Mouse (Mus musculus): ENCODE measurements around the gene Rasgrf1. TPM values are rescaled to one million over a fixed set of nuclear protein-coding genes. Genes with fewer than 3 reads are reported as not detected.

The Rasgrf1 gene
- polyA plus RNA-seq (2016; fragmentation: Nextera tagmentation; extraction: Ambion mirVana) = 0.84 and 0.90 TPM in 2 replicates

DNA sequence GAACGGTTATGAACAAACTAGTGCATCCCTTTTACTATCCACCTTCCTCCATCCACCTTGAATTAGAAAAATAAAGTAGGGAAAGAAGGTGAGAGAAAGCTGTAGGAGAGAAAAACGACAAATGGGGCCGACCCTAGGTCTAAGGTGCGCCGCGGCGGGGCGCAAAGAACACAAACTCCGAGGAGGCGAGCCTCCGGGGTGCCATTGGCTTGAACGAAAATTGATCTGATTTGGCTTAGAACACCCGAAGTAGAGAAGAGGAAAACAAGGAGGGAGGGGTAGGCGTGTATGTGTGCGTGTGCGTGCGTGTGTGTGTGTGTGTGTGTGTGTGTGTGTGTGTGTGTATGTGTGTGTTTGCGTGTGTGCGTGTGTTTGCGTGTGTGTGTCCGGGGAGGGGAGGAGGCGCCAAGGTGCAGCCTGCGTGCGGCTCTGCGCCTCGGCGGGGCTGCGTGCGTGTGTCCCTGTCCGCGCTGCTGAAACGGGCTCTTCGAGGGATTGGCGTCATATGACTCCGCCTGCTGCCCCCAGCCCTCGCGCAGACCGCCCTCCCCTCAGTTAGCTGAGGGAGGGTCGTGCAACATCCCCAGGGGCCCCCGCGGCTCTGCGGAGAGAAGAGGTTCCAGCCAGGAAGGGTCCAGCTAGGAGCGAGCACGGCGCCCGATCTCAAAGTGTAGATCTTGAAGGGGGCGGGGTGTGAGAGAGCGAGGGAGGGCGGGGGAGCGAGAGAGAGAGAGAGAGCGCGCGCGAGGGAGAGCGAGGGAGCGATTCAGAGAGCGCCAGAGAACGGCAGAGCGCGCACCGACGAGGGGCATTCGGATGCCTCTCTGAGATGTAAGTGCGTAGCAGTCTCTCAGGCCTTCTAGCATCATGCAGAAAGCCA is at the start of gene Rasgrf1:
Rasgrf1 (plus strand) TSS at position 778 of the 880 bp plus-strand sequence.
- H3K9ac ChIP-seq = peak within 1 kb of the TSS; percentile 53; the same call in 1 of the 2 replicates
- WGBS = under 1% methylated on average over 61 of the region's 64 CpGs
- no peaks in the 10 kb centered on the region for H3K9me3 ChIP-seq (replicated peaks)
- H3K27ac ChIP-seq = no peak within 1 kb of the TSS
- H3K4me3 ChIP-seq = peak within 1 kb of the TSS; percentile 51
- no peaks in the 10 kb centered on the region for H3K36me3 ChIP-seq
- H3K4me1 ChIP-seq = peaks cover 26% of the 10 kb centered on the region
- peak within 1 kb of the TSS; percentile 88 for H3K4me2 ChIP-seq (replicated peaks)
- peak; percentile 74 for ATAC-seq (ENCODE audit: low FRiP score)
- H3K27me3 ChIP-seq = peaks cover 90% of the 10 kb centered on the region

DNA sequence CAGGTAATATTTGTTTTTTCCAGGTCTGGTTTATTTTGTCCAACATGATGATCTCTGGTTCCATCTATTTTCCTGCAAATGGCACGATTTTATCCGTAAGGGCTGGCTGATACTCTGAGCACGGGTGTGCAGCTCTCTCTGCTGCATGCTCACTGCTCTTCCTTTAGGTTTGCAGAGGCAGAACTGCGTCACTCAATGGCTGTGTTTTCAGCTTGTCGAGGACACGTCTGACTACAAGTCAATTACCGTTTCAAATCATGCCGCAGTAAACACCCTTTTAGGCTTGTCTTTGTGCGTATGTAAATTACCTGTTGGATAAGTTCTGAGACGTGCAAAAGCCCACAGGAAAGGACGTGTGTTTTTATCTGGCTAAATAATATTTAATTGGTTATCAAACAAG is 49.6 kb upstream of the Rasgrf1 start:
- no peak overlapping the region for H3K4me2 ChIP-seq (replicated peaks)
- no peak overlapping the region for H3K4me3 ChIP-seq
- no peaks in the 10 kb centered on the region for H3K36me3 ChIP-seq
- ATAC-seq (ENCODE audit: low FRiP score) = no peak
- H3K27me3 ChIP-seq = no peaks in the 10 kb centered on the region
- no peaks in the 10 kb centered on the region for H3K4me1 ChIP-seq
- H3K9me3 ChIP-seq (replicated peaks) = no peaks in the 10 kb centered on the region
- WGBS = 51% methylated on average over 11 of the region's 11 CpGs
- H3K9ac ChIP-seq = no peak overlapping the region
- no peak overlapping the region for H3K27ac ChIP-seq

DNA sequence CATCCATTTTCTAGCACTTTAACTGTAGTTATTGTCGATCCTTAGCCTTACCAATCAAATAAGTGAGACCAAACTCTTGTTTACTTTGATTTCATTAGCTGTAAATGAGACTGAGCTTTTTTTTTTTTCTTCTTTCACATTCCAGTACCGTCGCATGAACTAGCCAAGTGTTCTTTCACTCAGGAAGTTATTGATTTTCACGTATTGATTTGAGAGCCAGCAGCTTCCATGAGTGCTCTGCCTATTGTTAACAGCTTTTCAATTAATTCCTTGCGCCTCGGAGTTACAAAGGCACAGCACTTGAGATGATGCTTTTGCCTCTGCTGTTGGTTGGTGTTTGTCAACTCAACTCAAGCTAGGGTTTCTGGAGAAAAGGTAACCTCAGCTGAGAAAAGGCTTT is 49.1 kb upstream of the Rasgrf1 start:
- no peaks in the 10 kb centered on the region for H3K9me3 ChIP-seq (replicated peaks)
- H3K36me3 ChIP-seq = no peaks in the 10 kb centered on the region
- no peak overlapping the region for H3K9ac ChIP-seq
- no peak overlapping the region for H3K27ac ChIP-seq
- H3K4me1 ChIP-seq = no peaks in the 10 kb centered on the region
- WGBS = 54% methylated on average over 6 of the region's 6 CpGs
- ATAC-seq (ENCODE audit: low FRiP score) = no peak
- no peaks in the 10 kb centered on the region for H3K27me3 ChIP-seq
- no peak overlapping the region for H3K4me2 ChIP-seq (replicated peaks)
- no peak overlapping the region for H3K4me3 ChIP-seq

DNA sequence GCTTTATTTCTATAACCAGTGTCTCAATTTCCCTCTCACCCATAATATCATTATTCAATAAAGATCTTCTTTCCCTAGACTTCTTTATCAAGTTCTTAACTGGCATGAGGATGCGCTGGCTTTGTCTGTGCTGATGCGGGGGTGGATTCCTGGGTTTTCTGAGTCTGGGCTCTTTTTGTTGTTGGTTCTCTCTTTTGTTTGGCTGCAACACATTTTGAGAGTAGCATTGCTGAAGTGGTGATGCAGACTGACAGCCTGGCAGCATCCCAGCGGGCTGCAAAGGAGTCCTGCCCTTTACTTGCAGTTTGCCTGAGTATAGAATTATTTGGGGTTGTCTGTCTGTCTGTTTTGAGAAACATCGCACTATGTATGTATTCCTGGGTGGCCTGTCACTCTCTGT is 42.6 kb upstream of the Rasgrf1 start:
- Histone ChIP-seq H3K9me3 (replicated peaks) (no peaks in the 10 kb centered on the region), H3K36me3 (no peaks in the 10 kb centered on the region), H3K4me2 (replicated peaks) (no peak overlapping the region), H3K9ac (no peak overlapping the region), H3K27ac (no peak overlapping the region), H3K27me3 (peaks cover 55% of the 10 kb centered on the region), H3K4me3 (no peak overlapping the region), H3K4me1 (peaks cover 5% of the 10 kb centered on the region; the same call in 1 of the 2 replicates)
- 28% methylated on average over 4 of the region's 4 CpGs for WGBS
- no peak for ATAC-seq (ENCODE audit: low FRiP score)

DNA sequence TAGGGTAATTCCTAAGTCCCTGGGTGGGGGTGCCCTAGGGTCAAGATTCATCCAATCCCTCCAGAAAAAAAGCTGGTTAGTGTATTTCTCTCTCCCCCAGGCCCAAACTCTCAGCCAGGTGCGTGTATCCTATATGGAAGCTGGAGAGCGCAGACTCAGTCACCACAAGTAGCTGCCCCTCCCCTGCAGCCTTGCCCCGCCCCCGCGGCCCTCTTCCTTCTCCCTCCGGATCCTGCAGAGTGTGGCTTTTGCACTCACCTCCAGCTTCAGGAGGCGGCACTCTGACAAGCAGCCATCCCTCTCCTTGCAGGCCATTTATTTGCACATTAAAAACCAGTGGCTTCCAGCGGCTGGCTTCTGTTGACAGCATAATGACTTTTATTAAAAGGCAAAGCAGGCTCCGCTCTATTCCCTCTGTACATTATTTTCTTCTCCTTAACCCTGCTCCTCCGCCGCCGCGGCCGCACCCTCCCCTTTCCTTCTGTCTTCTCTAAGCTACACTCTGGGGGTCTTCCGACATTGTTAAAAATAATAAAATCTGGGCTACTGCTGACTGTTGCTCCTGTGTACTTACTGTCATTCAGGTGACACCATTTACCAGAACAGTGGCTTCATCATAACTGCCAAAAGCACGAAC is 41.5 kb upstream of the Rasgrf1 start:
- H3K27me3 ChIP-seq = peaks cover 64% of the 10 kb centered on the region

DNA sequence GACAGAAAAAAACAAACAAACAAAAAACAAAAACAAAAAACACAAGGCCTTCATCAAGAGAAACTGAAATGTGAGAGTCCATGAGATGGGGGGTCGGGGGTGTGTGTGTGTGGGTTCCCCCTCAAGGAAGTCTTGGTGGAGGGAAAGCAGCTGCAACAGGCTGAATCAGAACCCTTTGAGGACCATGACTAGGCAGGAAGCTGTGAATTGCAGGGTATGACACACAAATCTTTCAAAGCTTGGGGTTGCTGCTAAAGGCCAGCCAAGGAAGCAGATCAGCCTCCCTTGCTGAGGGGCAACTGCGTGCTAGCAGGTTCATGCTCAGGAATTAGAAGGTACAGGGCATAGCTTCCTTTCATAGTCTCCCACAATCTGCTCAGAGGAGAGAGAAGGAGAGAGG is 40.1 kb upstream of the Rasgrf1 start:
- no peaks in the 10 kb centered on the region for H3K9me3 ChIP-seq (replicated peaks)
- ATAC-seq (ENCODE audit: low FRiP score) = no peak
- no peak overlapping the region for H3K4me2 ChIP-seq (replicated peaks)
- 16% methylated on average over 2 of the region's 2 CpGs for WGBS
- peaks cover 77% of the 10 kb centered on the region for H3K27me3 ChIP-seq
- H3K9ac ChIP-seq = no peak overlapping the region
- H3K4me3 ChIP-seq = no peak overlapping the region
- no peaks in the 10 kb centered on the region for H3K36me3 ChIP-seq
- H3K27ac ChIP-seq = no peak overlapping the region
- H3K4me1 ChIP-seq = peaks cover 5% of the 10 kb centered on the region; the same call in 1 of the 2 replicates

More for the DNA sequence above, 41.5 kb upstream of the Rasgrf1 start:
- Histone ChIP-seq H3K9ac (0 out of 2 replicates have a peak overlapping the region, but pooled peaks have one; percentile 23), H3K4me1 (peaks cover 5% of the 10 kb centered on the region; the same call in 1 of the 2 replicates), H3K9me3 (replicated peaks) (no peaks in the 10 kb centered on the region), H3K27ac (no peak overlapping the region), H3K4me2 (replicated peaks) (peak overlapping the region; percentile 39), H3K4me3 (peak overlapping the region; percentile 10; the same call in 1 of the 2 replicates), H3K36me3 (no peaks in the 10 kb centered on the region)
- ATAC-seq (ENCODE audit: low FRiP score) = peak; percentile 49; the same call in 1 of the 2 replicates
- WGBS = 1% methylated on average over 16 of the region's 16 CpGs

DNA sequence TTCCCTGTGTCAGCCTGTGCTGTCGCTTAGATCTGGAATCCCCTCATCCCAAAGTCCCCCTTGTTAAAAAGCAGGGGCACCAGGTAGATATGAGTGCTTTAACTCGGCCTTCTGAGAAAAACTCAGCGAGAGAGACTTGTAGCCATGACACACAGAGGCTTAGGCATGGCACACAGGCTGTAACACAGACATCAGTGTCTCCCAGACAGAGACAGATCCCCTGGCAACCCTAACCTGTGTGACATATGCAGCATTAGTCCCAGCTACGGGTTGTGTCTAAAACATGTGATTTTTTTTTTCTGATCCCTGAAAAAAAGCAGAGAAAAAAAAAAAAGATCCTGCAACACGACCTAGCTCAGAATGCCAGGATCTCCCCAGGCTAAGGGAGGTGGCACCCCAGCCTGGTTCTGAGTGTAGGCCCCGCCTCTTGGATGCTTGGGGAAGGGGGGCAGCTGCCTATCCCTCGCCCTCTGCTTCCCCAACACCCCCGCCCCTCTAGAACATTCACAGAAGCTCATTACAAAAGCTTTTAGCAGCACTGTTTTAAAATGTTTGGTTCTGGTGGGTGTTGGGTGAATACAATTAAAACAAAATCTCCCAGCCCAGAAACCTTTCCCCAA is 39.1 kb upstream of the Rasgrf1 start:
- Histone ChIP-seq H3K9ac (no peak overlapping the region), H3K9me3 (replicated peaks) (no peaks in the 10 kb centered on the region), H3K27me3 (peaks cover 86% of the 10 kb centered on the region), H3K4me1 (peaks cover 5% of the 10 kb centered on the region; the same call in 1 of the 2 replicates), H3K4me2 (replicated peaks) (no peak overlapping the region), H3K36me3 (no peaks in the 10 kb centered on the region), H3K4me3 (no peak overlapping the region), H3K27ac (no peak overlapping the region)
- WGBS = 7% methylated on average over 8 of the region's 8 CpGs
- ATAC-seq (ENCODE audit: low FRiP score) = no peak

DNA sequence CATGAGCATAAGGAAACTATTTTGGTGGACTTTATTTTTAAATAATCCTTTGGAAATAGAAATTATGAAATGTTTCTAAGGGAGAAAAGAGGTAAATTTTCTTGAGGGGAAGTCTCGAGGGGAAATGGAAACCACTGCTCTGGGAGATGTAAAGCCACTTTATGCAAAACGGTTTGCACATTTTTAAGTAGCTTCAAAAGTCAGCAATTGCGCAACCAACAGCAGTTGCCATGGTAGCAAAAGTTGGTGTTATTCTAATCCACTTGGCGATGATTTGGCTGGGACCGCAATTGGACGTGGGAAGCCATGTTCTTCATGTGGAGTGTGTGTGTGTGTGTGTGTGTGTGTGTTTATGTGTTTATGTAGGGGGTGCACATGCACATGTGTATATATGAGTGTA is 37.6 kb upstream of the Rasgrf1 start:
- 74% methylated on average over 6 of the region's 6 CpGs for WGBS
- Histone ChIP-seq H3K27me3 (peaks cover 85% of the 10 kb centered on the region), H3K4me2 (replicated peaks) (no peak overlapping the region), H3K4me3 (no peak overlapping the region), H3K9ac (no peak overlapping the region), H3K27ac (no peak overlapping the region), H3K36me3 (no peaks in the 10 kb centered on the region), H3K4me1 (peaks cover 5% of the 10 kb centered on the region; the same call in 1 of the 2 replicates), H3K9me3 (replicated peaks) (no peaks in the 10 kb centered on the region)
- ATAC-seq (ENCODE audit: low FRiP score) = no peak

DNA sequence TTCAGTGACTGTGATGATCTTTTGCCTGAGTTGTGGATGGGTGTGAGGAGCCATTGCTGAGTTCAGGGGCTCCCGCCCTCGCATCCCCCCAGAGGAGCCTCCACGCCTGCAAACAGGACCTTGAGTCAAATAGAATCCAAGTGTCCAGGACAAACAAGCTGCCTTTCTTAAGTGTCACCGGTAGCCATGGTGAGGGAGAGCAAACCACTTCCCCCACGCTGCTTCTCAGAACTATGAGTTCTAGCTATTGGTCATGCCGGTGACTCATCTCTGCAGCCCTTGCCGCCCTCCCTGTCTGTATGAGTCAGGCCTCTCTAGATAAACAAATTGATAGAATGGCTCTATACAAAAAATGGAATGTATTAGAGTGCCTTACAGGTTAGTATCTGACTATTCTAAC is 35.3 kb upstream of the Rasgrf1 start:
- H3K4me2 ChIP-seq (replicated peaks) = no peak overlapping the region
- H3K9ac ChIP-seq = no peak overlapping the region
- WGBS = 53% methylated on average over 7 of the region's 7 CpGs
- no peak overlapping the region for H3K4me3 ChIP-seq
- H3K27me3 ChIP-seq = peaks cover 73% of the 10 kb centered on the region
- H3K9me3 ChIP-seq (replicated peaks) = peaks cover 2% of the 10 kb centered on the region; the same call in 1 of the 2 replicates
- no peak for ATAC-seq (ENCODE audit: low FRiP score)
- no peaks in the 10 kb centered on the region for H3K4me1 ChIP-seq
- no peak overlapping the region for H3K27ac ChIP-seq
- H3K36me3 ChIP-seq = no peaks in the 10 kb centered on the region

DNA sequence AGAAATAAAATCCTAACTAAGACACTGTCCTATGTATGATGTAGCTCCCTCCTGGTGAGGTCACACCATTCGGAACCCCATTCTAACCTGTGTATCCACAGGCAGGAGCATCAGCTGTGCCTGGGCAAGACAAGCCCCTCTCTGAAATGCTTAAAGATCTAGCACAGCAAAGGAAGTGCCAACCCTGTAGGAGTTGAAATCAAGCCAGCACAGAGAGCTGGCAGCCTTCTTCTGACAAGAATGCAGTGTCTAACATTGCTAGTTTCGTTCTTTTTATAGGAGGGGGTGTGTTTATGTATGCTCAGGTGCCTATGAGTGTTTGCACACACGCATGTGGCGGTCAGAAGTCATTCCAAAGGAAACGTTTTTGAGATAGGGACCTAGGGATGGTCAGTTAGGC is 34.2 kb upstream of the Rasgrf1 start:
- Histone ChIP-seq H3K4me3 (no peak overlapping the region), H3K27ac (no peak overlapping the region), H3K4me1 (peaks cover 3% of the 10 kb centered on the region; the same call in 1 of the 2 replicates), H3K4me2 (replicated peaks) (no peak overlapping the region), H3K27me3 (peaks cover 72% of the 10 kb centered on the region), H3K9me3 (replicated peaks) (peaks cover 9% of the 10 kb centered on the region), H3K9ac (no peak overlapping the region), H3K36me3 (no peaks in the 10 kb centered on the region)
- WGBS = 56% methylated on average over 5 of the region's 5 CpGs
- no peak for ATAC-seq (ENCODE audit: low FRiP score)

DNA sequence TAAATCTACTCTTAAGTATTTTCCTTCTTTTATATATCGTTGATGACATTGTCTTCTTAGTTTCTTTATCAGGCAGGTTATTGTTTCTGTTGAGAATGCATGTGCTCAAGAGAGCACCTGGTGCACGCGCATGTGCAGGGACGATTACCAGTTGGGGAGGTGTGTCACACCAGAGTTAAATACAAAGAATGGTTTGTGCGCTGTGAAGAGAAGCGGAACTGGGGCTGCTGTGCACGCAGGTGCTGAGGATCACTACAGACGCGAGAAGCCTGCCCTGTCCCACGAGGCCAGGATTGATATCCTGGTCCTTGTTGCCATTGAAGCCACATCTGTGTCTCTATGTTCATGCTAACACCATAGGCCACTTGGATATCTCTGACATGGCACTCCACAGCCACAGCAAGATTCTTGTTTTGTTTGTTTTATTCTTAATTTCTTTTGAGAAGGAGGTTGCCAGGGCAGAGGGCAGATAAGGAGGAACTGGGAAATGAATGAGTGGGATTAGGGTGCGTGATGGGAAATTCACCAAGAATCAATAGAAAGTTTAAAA is 31.2 kb upstream of the Rasgrf1 start:
- H3K27me3 ChIP-seq = peaks cover 61% of the 10 kb centered on the region
- no peak for ATAC-seq (ENCODE audit: low FRiP score)
- no peak overlapping the region for H3K4me2 ChIP-seq (replicated peaks)
- no peak overlapping the region for H3K27ac ChIP-seq
- no peak overlapping the region for H3K9ac ChIP-seq
- H3K4me3 ChIP-seq = no peak overlapping the region
- H3K4me1 ChIP-seq = peaks cover 3% of the 10 kb centered on the region; the same call in 1 of the 2 replicates
- peaks cover 15% of the 10 kb centered on the region for H3K9me3 ChIP-seq (replicated peaks)
- WGBS = 60% methylated on average over 11 of the region's 11 CpGs
- H3K36me3 ChIP-seq = no peaks in the 10 kb centered on the region

DNA sequence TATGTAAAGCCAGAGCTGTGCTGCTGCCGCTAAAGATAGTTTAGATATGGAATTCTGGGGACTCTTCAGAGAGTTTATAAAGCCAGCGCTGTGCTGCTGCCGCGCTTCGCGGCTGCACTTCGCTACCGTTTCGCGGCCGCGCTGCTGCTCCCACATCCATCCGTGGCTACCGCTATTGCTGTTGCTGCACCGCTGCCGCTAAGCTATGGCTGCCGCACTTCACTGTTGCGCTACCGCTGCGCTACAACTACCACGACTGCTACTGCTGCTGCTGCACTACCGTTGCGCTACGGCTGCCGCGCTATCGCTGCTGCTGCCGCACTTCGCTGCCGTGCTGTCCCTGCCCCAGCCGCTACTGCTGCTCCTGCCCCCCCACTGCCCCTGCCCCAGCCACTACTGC is 30.1 kb upstream of the Rasgrf1 start:
- no peaks in the 10 kb centered on the region for H3K36me3 ChIP-seq
- peaks cover 15% of the 10 kb centered on the region for H3K9me3 ChIP-seq (replicated peaks)
- peaks cover 3% of the 10 kb centered on the region; the same call in 1 of the 2 replicates for H3K4me1 ChIP-seq
- peak overlapping the region; percentile 12; the same call in 1 of the 2 replicates for H3K4me3 ChIP-seq
- peaks cover 57% of the 10 kb centered on the region for H3K27me3 ChIP-seq
- ATAC-seq (ENCODE audit: low FRiP score) = peak; percentile 58; the same call in 1 of the 2 replicates
- 42% methylated on average over 31 of the region's 31 CpGs for WGBS
- no peak overlapping the region for H3K27ac ChIP-seq
- H3K4me2 ChIP-seq (replicated peaks) = peak overlapping the region; percentile 34
- no peak overlapping the region for H3K9ac ChIP-seq
